Mouse (Mus musculus) telencephalon, adult 2 months (tissue): ENCODE results near the gene Gm20388.

Experiments
- DNase-seq: peaks from one replicate; pipeline ENCODE4 v3.0.0-alpha.2; 2011; ENCODE audit warnings: low read depth, low spot score

Gene Gm20388

GRCm38 (mm10) chr8:122640825-122641224, 2730.2 kb downstream of the Gm20388 start:
- no peak for DNase-seq

GRCm38 (mm10) chr8:122641406-122641805, 2730.8 kb downstream of the Gm20388 start:
- peak; percentile 86 for DNase-seq

- peak; percentile 68 for DNase-seq
Measured at GRCm38 (mm10) chr8:122642071-122642470, 2731.4 kb downstream of the Gm20388 start.

GRCm38 (mm10) chr8:122644175-122644954, 2733.7 kb downstream of the Gm20388 start:
- no peak for DNase-seq

- no peak for DNase-seq
Measured at GRCm38 (mm10) chr8:122646337-122646736, 2735.7 kb downstream of the Gm20388 start.

- DNase-seq: no peak
Measured at GRCm38 (mm10) chr8:122648192-122648970, 2737.7 kb downstream of the Gm20388 start.

- no peak for DNase-seq
Measured at GRCm38 (mm10) chr8:122651326-122651921, 2740.8 kb downstream of the Gm20388 start.

- no peak for DNase-seq
Measured at GRCm38 (mm10) chr8:122652643-122653042, 2742.0 kb downstream of the Gm20388 start.

GRCm38 (mm10) chr8:122654768-122655167, 2744.1 kb downstream of the Gm20388 start:
- no peak for DNase-seq

GRCm38 (mm10) chr8:122656056-122656999, 2745.7 kb downstream of the Gm20388 start:
- no peak for DNase-seq

- DNase-seq: no peak
Measured at GRCm38 (mm10) chr8:122658149-122658806, 2747.6 kb downstream of the Gm20388 start.

- DNase-seq: no peak
Measured at GRCm38 (mm10) chr8:122658807-122659160, 2748.1 kb downstream of the Gm20388 start.

- no peak for DNase-seq
Measured at GRCm38 (mm10) chr8:122660022-122660421, 2749.4 kb downstream of the Gm20388 start.

GRCm38 (mm10) chr8:122661138-122661537, 2750.5 kb downstream of the Gm20388 start:
- no peak for DNase-seq

- no peak for DNase-seq
Measured at GRCm38 (mm10) chr8:122661894-122662293, 2751.3 kb downstream of the Gm20388 start.

- no peak for DNase-seq
Measured at GRCm38 (mm10) chr8:122663106-122663505, 2752.5 kb downstream of the Gm20388 start.

GRCm38 (mm10) chr8:122663670-122664069, 2753.0 kb downstream of the Gm20388 start:
- DNase-seq: no peak

- no peak for DNase-seq
Measured at GRCm38 (mm10) chr8:122665221-122665620, 2754.6 kb downstream of the Gm20388 start.

- no peak for DNase-seq
Measured at GRCm38 (mm10) chr8:122665667-122666316, 2755.2 kb downstream of the Gm20388 start.

- no peak for DNase-seq
Measured at GRCm38 (mm10) chr8:122666338-122666764, 2755.7 kb downstream of the Gm20388 start.
